15 mouse cellular contexts compared by ENCODE assay signal in the genomic region with DNA sequence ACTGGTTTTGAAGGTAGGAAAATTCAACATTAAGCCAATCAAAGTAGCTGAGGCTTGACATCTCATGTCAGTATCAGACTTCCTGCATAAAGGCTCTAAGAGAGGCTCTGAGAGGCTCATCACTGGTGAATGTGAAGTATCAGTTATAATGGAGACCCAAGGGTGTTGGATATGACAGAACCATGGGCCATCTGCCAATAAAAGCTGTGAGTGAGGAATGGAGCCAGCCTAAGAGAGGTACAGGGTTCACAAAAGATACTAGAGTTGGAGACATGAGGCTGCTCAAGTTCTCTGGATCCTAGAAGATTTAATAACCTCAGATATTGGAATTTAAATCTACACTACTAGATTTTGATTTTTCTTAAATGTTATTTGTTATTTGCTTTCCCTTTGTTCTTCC.
"Had no signal": no experiment of that assay in that cellular context is flagged by ENCODE, and none has a peak within 500 bp of the region (broad histone marks: within the 10 kb centered on the region; RNA-seq: fewer than 3 reads in every experiment).

No protein-coding gene starts in this region.

- H3K9me3 ChIP-seq: neural tube, embryonic 15.5 days; stomach, embryonic 15.5 days had no signal

- DNase-seq: retina, postnatal 1 day; right cerebral cortex, adult 18-20 months; right cerebral cortex, postnatal 14 days; right cerebral cortex, postnatal 25 days; right cerebral cortex, postnatal 4 days; spleen, adult 18-20 months; thymus, adult 18-20 months; thymus, adult 2 months; thymus, postnatal 14 days; thymus, postnatal 25 days; thymus, postnatal 36 days; thymus, postnatal 4 days had no signal

- H3K27me3 ChIP-seq: neural tube, embryonic 15.5 days; stomach, embryonic 15.5 days had no signal

- H3K4me3 ChIP-seq: neural tube, embryonic 15.5 days; stomach, embryonic 15.5 days had no signal

- H3K27ac ChIP-seq: neural tube, embryonic 15.5 days; stomach, embryonic 15.5 days; stomach, postnatal 0 days had no signal

- H3K36me3 ChIP-seq: neural tube, embryonic 15.5 days; stomach, embryonic 15.5 days had no signal

- H3K4me2 ChIP-seq: neural tube, embryonic 15.5 days; stomach, embryonic 15.5 days had no signal

- H3K9ac ChIP-seq: neural tube, embryonic 15.5 days; stomach, embryonic 15.5 days had no signal

- H3K4me1 ChIP-seq: neural tube, embryonic 15.5 days; stomach, embryonic 15.5 days had no signal
